Mouse (Mus musculus) embryonic facial prominence, embryonic 12.5 days (tissue): ENCODE data around the gene Syt2. TPM values are rescaled to one million over a fixed set of nuclear protein-coding genes. Genes with fewer than 3 reads are reported as not detected.

Experiments
- ATAC-seq: fragments of 200-750 bp; cut with Nextera tagmentation; 2 replicates; pipeline ENCODE4 v1.8.0; 2017; ENCODE audit not compliant: insufficient number of reproducible peaks, insufficient read depth, low FRiP score, low TSS enrichment
- H3K27ac ChIP-seq: fragments of 300-500 bp; sonication (generic); 2 replicates; pipeline ENCODE4 v1.5.1; 2016; ENCODE audit warnings: mild to moderate bottlenecking
- H3K27me3 ChIP-seq: fragments of 300-500 bp; sonication (generic); 2 replicates; pipeline ENCODE4 v1.6.1; 2016; ENCODE audit warnings: mild to moderate bottlenecking, moderate library complexity
- H3K36me3 ChIP-seq: fragments of 300-500 bp; sonication (generic); 2 replicates; pipeline ENCODE4 v1.6.1; 2016; ENCODE audit warnings: mild to moderate bottlenecking
- H3K4me1 ChIP-seq: fragments of 300-500 bp; sonication (generic); 2 replicates; pipeline ENCODE4 v1.6.1; 2016
- H3K4me2 ChIP-seq: fragments of 300-500 bp; sonication (generic); replicated peaks from 2 replicates; pipeline ENCODE4 v1.6.1; 2016; ENCODE audit warnings: mild to moderate bottlenecking, moderate library complexity
- H3K4me3 ChIP-seq: fragments of 300-500 bp; sonication (generic); 2 replicates; pipeline ENCODE4 v1.5.1; 2016; ENCODE audit warnings: mild to moderate bottlenecking
- H3K9ac ChIP-seq: fragments of 300-500 bp; sonication (generic); 2 replicates; pipeline ENCODE4 v1.6.1; 2016; ENCODE audit warnings: mild to moderate bottlenecking, moderate library complexity
- H3K9me3 ChIP-seq: fragments of 300-500 bp; sonication (generic); 2 replicates; pipeline ENCODE4 v1.6.1; 2016; ENCODE audit warnings: mild to moderate bottlenecking, moderate library complexity
- WGBS: fragments of 180-500 bp; shearing (Covaris S2); methylation state at CpG from one replicate; pipeline ENCODE4 v1.1.7; 2016; 5-methylcytosine and 5-hydroxymethylcytosine counted together
- polyA plus RNA-seq: library from polyadenylated mRNA; unstranded; fragments of >200 nt; fragmentation: Nextera tagmentation; extraction: Ambion mirVana; gene quantifications from 2 replicates; pipeline ENCODE4 v1.2.1, GENCODE M21; 2016

The Syt2 gene
- polyA plus RNA-seq, 1 experiment from 2014 or later = 2.4 TPM

- no peak overlapping the region for H3K4me3 ChIP-seq
- H3K27me3 ChIP-seq = peaks cover 69% of the 10 kb centered on the region
- 71% methylated on average over 3 of the region's 3 CpGs for WGBS
- H3K9me3 ChIP-seq = no peaks in the 10 kb centered on the region
- ATAC-seq = no peak
- no peak overlapping the region for H3K9ac ChIP-seq
- H3K4me1 ChIP-seq = peaks cover 15% of the 10 kb centered on the region
- H3K27ac ChIP-seq = no peak overlapping the region
- H3K4me2 ChIP-seq = no peak overlapping the region
- H3K36me3 ChIP-seq = no peaks in the 10 kb centered on the region
Observed at GRCm38 (mm10) chr1:134707516-134707915, 61.0 kb downstream of the Syt2 start.

- 0 out of 2 replicates have a peak overlapping the region, but pooled peaks have one; percentile 56 for H3K9ac ChIP-seq
Observed at GRCm38 (mm10) chr1:134708274-134708673, 61.8 kb downstream of the Syt2 start.

GRCm38 (mm10) chr1:134708801-134709385 is 62.4 kb downstream of the Syt2 start:
- Histone ChIP-seq H3K4me2 (peak overlapping the region; percentile 98), H3K9ac (peak overlapping the region; percentile 56), H3K4me1 (peaks cover 20% of the 10 kb centered on the region), H3K9me3 (no peaks in the 10 kb centered on the region), H3K27me3 (peaks cover 75% of the 10 kb centered on the region), H3K36me3 (no peaks in the 10 kb centered on the region), H3K27ac (no peak overlapping the region), H3K4me3 (peak overlapping the region; percentile 55)
- WGBS = under 1% methylated on average over 46 of the region's 46 CpGs
- no peak; the same call in 1 of the 2 replicates for ATAC-seq

More at GRCm38 (mm10) chr1:134708274-134708673, 61.8 kb downstream of the Syt2 start:
- Histone ChIP-seq H3K4me1 (peaks cover 17% of the 10 kb centered on the region), H3K9me3 (no peaks in the 10 kb centered on the region), H3K36me3 (no peaks in the 10 kb centered on the region), H3K4me3 (peak overlapping the region; percentile 55), H3K4me2 (peak overlapping the region; percentile 98), H3K27me3 (peaks cover 71% of the 10 kb centered on the region), H3K27ac (no peak overlapping the region)
- WGBS = 6% methylated on average over 8 of the region's 8 CpGs
- ATAC-seq = no peak

DNA sequence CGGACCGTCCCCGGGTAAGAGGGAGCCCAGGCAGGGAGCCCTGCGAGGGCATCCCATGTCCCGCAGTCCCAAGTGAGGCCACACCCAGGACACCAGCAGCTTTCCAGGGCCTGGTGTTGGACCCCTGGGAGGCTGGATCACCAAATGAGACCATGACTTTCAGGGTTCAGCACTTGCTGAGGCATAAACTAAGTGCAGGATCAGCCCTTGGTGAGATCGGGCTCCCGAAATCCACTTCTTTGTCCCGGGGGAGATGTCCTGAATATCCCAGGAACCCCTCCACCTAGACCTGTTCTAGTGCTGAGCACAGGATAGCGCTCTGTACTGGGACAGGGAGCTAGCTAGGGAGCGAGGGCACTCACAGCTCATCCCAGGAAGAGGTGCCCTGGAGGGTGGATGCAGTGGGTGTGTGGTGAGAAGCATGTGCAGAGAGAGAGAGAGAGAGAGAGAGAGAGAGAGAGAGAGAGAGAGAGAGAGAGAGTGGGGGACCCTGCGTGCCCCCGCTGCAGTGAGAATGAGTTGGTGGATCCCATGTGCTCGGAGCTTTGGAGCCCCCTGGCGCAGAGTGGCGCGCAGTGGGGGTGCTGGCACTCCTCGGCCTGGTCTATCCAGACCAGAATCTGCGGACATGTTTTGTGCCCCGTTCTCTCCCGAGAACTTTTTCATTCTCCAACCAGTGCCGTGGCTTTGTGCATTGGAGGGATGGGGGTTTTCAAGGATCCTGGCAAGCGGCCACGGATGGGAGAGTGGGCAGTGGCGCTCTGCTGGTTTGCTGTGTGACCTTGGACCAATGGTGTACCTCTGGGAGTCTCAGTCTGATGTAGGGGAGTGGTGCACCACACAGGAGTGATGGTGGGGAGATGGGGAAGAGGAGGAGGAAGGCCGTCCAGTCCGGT is 63.2 kb downstream of the Syt2 start:
- H3K4me1 ChIP-seq = peaks cover 20% of the 10 kb centered on the region
- no peak for ATAC-seq
- no peaks in the 10 kb centered on the region for H3K9me3 ChIP-seq
- WGBS = 13% methylated on average over 26 of the region's 26 CpGs
- H3K9ac ChIP-seq = peak overlapping the region; percentile 56
- H3K4me3 ChIP-seq = peak overlapping the region; percentile 55
- H3K36me3 ChIP-seq = no peaks in the 10 kb centered on the region
- peaks cover 75% of the 10 kb centered on the region for H3K27me3 ChIP-seq
- H3K4me2 ChIP-seq = peak overlapping the region; percentile 98
- no peak overlapping the region for H3K27ac ChIP-seq

DNA sequence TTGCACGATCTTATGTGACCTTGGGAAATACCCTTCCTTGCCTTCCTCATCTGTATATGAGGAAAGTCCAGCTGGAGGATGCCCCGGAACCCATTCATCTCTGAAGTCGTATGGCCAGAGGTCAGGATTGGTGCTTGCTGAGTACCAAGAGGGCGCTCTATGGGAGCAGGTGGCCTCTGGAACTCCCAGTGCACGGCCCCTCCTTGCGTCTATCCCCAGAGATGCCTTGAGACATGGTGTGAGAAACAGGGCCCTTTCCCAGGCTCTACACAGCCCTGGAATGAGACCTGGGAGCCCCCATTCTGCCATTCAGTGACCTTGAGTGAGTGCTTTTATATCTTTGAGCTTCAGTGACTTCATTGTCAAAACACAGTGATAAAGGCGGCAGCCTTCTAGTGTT is 64.6 kb downstream of the Syt2 start:
- Histone ChIP-seq H3K4me2 (no peak overlapping the region), H3K9me3 (no peaks in the 10 kb centered on the region), H3K27ac (no peak overlapping the region), H3K4me1 (peaks cover 20% of the 10 kb centered on the region), H3K36me3 (no peaks in the 10 kb centered on the region), H3K9ac (no peak overlapping the region), H3K27me3 (peaks cover 66% of the 10 kb centered on the region), H3K4me3 (no peak overlapping the region)
- ATAC-seq = no peak
- 66% methylated on average over 7 of the region's 7 CpGs for WGBS

GRCm38 (mm10) chr1:134711653-134712052 is 65.2 kb downstream of the Syt2 start:
- Histone ChIP-seq H3K9ac (no peak overlapping the region), H3K4me3 (no peak overlapping the region), H3K27me3 (peaks cover 60% of the 10 kb centered on the region), H3K36me3 (no peaks in the 10 kb centered on the region), H3K9me3 (no peaks in the 10 kb centered on the region), H3K4me2 (no peak overlapping the region), H3K4me1 (peaks cover 20% of the 10 kb centered on the region), H3K27ac (no peak overlapping the region)
- WGBS = 76% methylated on average over 5 of the region's 5 CpGs
- no peak for ATAC-seq

DNA sequence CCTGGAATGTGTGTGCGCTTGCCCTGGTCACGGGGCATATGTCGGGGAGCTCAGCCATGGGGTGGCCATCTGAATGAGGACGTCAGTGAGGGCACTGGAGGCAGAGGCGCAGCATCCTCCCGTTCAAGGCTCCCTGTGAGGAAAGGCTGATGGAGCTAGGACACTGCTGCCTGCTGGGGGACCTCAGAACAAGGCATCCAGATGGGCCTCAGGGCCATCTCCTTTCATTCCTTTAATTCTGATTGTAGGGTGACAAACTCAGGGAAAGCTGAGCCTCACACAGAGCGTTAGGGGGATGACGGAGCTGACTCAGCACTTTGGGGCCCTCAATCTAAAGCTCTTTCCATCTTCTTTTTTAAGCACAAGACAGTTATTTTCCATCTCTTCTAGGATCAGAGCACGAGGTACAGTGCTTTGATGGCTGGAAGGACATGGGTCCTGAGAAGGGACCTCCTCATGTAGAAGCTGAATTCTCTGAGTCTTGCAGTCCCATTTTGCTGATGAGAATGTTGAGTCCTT is 66.4 kb downstream of the Syt2 start:
- H3K4me1 ChIP-seq = peaks cover 20% of the 10 kb centered on the region
- no peaks in the 10 kb centered on the region for H3K9me3 ChIP-seq
- H3K4me3 ChIP-seq = no peak overlapping the region
- no peak for ATAC-seq
- WGBS = 76% methylated on average over 9 of the region's 9 CpGs
- H3K27ac ChIP-seq = no peak overlapping the region
- H3K9ac ChIP-seq = no peak overlapping the region
- no peaks in the 10 kb centered on the region for H3K36me3 ChIP-seq
- no peak overlapping the region for H3K4me2 ChIP-seq
- H3K27me3 ChIP-seq = peaks cover 49% of the 10 kb centered on the region

GRCm38 (mm10) chr1:134713421-134713969 is 67.0 kb downstream of the Syt2 start:
- Histone ChIP-seq H3K9ac (no peak overlapping the region), H3K9me3 (no peaks in the 10 kb centered on the region), H3K4me1 (peaks cover 16% of the 10 kb centered on the region), H3K4me2 (no peak overlapping the region), H3K4me3 (no peak overlapping the region), H3K36me3 (no peaks in the 10 kb centered on the region), H3K27ac (no peak overlapping the region), H3K27me3 (peaks cover 42% of the 10 kb centered on the region)
- ATAC-seq = no peak
- 12% methylated on average over 11 of the region's 11 CpGs for WGBS

DNA sequence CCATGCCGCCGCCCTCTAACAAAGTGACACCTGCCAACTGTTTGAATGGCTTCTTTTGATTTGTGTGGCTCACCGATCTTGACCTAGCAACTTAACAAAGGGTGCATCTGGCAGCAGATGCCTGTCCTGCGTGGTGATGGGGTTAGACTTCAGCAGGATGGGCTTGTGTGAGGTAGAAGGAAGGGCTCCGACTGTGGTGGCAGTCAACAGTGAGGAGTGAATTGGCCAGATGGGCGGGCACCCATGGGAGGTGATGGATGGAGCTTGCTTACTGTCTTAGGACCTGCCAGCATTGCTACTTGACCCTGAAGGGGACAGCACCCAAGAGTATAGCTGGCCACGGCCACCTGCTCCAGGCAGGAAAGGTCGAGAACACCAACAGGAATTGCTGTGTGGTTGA is 67.7 kb downstream of the Syt2 start:
- Histone ChIP-seq H3K4me2 (no peak overlapping the region), H3K4me1 (peaks cover 13% of the 10 kb centered on the region; the same call in 1 of the 2 replicates), H3K27ac (peak overlapping the region; percentile 33; the same call in 1 of the 2 replicates), H3K27me3 (peaks cover 35% of the 10 kb centered on the region), H3K36me3 (no peaks in the 10 kb centered on the region), H3K4me3 (no peak overlapping the region), H3K9ac (no peak overlapping the region), H3K9me3 (no peaks in the 10 kb centered on the region)
- ATAC-seq = no peak
- WGBS = 65% methylated on average over 8 of the region's 8 CpGs

GRCm38 (mm10) chr1:134715092-134715491 is 68.6 kb downstream of the Syt2 start:
- Histone ChIP-seq H3K9me3 (no peaks in the 10 kb centered on the region), H3K4me1 (0 out of 2 replicates have a peak, but pooled peaks cover 5% of the 10 kb centered on the region), H3K36me3 (no peaks in the 10 kb centered on the region), H3K27me3 (peaks cover 26% of the 10 kb centered on the region), H3K4me3 (no peak overlapping the region), H3K27ac (no peak overlapping the region), H3K9ac (no peak overlapping the region), H3K4me2 (no peak overlapping the region)
- ATAC-seq = no peak
- WGBS = 69% methylated on average over 5 of the region's 5 CpGs

GRCm38 (mm10) chr1:134719718-134720304 is 73.3 kb downstream of the Syt2 start:
- H3K9ac ChIP-seq = no peak overlapping the region
- no peaks in the 10 kb centered on the region for H3K4me1 ChIP-seq
- no peak overlapping the region for H3K27ac ChIP-seq
- no peak for ATAC-seq
- no peak overlapping the region for H3K4me2 ChIP-seq
- no peak overlapping the region for H3K4me3 ChIP-seq
- H3K27me3 ChIP-seq = no peaks in the 10 kb centered on the region
- WGBS = 46% methylated on average over 12 of the region's 12 CpGs
- H3K9me3 ChIP-seq = no peaks in the 10 kb centered on the region
- no peaks in the 10 kb centered on the region for H3K36me3 ChIP-seq
